Mouse (Mus musculus) left cerebral cortex, postnatal 4 days (tissue): ENCODE data around the gene Cpxm2. TPM values are rescaled to one million over a fixed set of nuclear protein-coding genes. Genes with fewer than 3 reads are reported as not detected.

ENCODE experiments used
- DNase-seq: peaks from one replicate; pipeline ENCODE4 v3.0.0-alpha.2; 2022
- intact Hi-C: fragments of 180-260 bp; cut with DNase I; formaldehyde crosslinking; loops from one replicate; pipeline ENCODE4 v1.15.1; 2025
- total RNA-seq, 2 experiments: library from RNA; stranded (reverse); gene quantifications; 2 replicates each; pipeline ENCODE4 v1.2.3; 2021

The Cpxm2 gene
- total RNA-seq, 2 experiments from 2014 or later = 7.3 to 8.1 TPM

- DNase-seq = no peak
- intact Hi-C loops = no loop called here
These were observed 107.9 kb downstream of the Cpxm2 start for GRCm38 (mm10) chr7:132046662-132047061.

GRCm38 (mm10) chr7:132031940-132032531 lies 122.5 kb downstream of the Cpxm2 start:
- peak; percentile 63 for DNase-seq
- intact Hi-C loops = no loop called here

GRCm38 (mm10) chr7:132026671-132027070 lies 127.9 kb downstream of the Cpxm2 start:
- intact Hi-C loops = no loop called here
- DNase-seq = no peak

- DNase-seq = peak; percentile 31
- intact Hi-C loops = no loop called here
These were observed 128.9 kb downstream of the Cpxm2 start for GRCm38 (mm10) chr7:132025591-132025990.

GRCm38 (mm10) chr7:132015933-132016332 lies 138.6 kb downstream of the Cpxm2 start:
- intact Hi-C loops = no loop called here
- DNase-seq = no peak

GRCm38 (mm10) chr7:132015193-132015592 lies 139.3 kb downstream of the Cpxm2 start:
- DNase-seq = no peak
- intact Hi-C loops = no loop called here

- no peak for DNase-seq
- intact Hi-C loops = no loop called here
These were observed 140.6 kb downstream of the Cpxm2 start for GRCm38 (mm10) chr7:132013970-132014369.

GRCm38 (mm10) chr7:132012969-132013679 lies 141.4 kb downstream of the Cpxm2 start:
- DNase-seq = peak; percentile 35
- intact Hi-C loops = no loop called here

- intact Hi-C loops = no loop called here
- no peak for DNase-seq
These were observed 145.5 kb downstream of the Cpxm2 start for GRCm38 (mm10) chr7:132009002-132009401.

GRCm38 (mm10) chr7:132005996-132006696 lies 148.4 kb downstream of the Cpxm2 start:
- intact Hi-C loops = no loop called here
- DNase-seq = no peak

- DNase-seq = no peak
- intact Hi-C loops = no loop called here
These were observed 161.7 kb downstream of the Cpxm2 start for GRCm38 (mm10) chr7:131992873-131993272.

- DNase-seq = no peak
These were observed 162.3 kb downstream of the Cpxm2 start for GRCm38 (mm10) chr7:131992226-131992625.

GRCm38 (mm10) chr7:131989056-131989455 lies 165.5 kb downstream of the Cpxm2 start:
- no peak for DNase-seq
- intact Hi-C loops = no loop called here

More at GRCm38 (mm10) chr7:131992226-131992625, 162.3 kb downstream of the Cpxm2 start:
- intact Hi-C loops = no loop called here

Other genes with a start within 250 kb of the Cpxm2 start
- gene Gpr26, start 188.3 kb downstream of the Cpxm2 start, total RNA-seq = 10 to 100 TPM; 49.3 to 52.4 TPM
- 10 to 100 TPM; 34.1 to 34.7 TPM for gene Chst15, start 162.5 kb upstream of the Cpxm2 start, total RNA-seq